Mouse (Mus musculus) small intestine, adult 10 weeks (tissue): Measurements from ENCODE around the gene Ccdc170. TPM values are rescaled to one million over a fixed set of nuclear protein-coding genes. Genes with fewer than 3 reads are reported as not detected.

ENCODE experiments used
- polyA plus RNA-seq: library from polyadenylated mRNA; stranded (reverse); fragments of 350-450 nt; fragmentation: Illumina TruSeq; extraction: RNeasy Lipid Tissue Mini Kit (QIAGEN cat#74804); gene quantifications from one replicate; pipeline ENCODE4 v1.2.3, GENCODE M21; 2014; ENCODE audit warnings: low replicate concordance

The Ccdc170 gene
- 0.19 TPM for polyA plus RNA-seq

DNA sequence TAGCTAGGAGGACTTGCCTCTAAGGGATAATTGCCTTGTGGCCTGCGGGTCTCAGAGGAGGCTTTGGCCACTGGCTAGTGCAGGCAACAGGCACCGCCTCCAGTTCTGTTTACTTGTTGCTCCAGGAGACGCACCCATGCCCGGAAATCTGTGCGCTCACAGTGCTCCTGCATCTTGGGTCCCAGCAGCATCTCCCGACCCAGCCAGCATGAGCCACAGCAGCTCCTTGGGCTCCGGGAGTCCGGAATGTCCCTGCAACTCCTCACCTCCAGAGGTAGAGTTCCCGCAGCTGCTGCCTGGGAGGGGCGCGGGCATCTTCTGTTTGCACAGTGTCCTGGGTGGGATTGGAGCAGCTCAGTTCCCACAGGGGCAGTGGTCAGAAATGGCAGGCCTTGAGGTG, at the start of gene Ccdc170:
Ccdc170 (plus strand) TSS at position 148 of the 400 bp plus-strand sequence.

DNA sequence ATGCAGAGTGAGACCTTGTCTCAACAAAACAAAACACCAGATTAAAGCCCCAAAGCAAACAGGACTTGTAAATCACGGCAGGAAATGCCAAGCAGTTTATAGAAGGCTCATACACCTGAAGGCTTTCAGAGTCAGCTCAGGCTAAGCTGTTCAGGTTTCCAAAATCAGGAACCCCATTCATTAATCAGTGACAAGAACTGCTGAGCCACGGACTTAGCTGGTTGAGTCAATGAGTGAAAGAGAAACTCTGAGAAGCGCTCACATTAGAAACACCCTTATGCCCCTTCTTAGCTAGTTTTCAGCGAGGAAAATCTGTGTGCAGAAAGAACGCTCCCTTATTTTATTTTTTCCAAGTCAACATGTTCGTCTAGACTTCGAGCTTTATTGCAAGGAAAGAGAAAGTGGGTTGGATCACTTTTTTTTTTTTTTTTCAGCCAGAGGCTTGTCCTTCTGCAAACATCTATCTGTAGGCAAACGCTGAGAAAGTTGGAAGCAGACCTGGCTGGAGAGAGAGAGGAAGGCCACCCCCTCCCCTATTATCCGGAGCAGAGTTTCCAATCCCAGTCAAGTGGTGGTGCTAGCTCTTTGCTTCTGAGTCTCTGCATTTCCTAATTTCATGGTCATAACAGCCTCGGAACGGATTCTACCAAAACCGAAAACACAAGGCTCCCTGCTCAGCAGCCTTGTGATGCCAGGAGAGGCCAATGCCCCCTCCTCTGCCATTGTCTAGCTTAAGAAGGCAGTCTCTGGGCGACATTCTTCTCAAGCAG, 129.3 kb downstream of the Ccdc170 start, which contains the start of gene Esr1:
Esr1 (plus strand) TSS at position 208 of the 770 bp plus-strand sequence.

Other genes with a start within 250 kb of the Ccdc170 start
- gene Akap12, start 216.1 kb upstream of the Ccdc170 start, polyA plus RNA-seq: 4.5 TPM
- 13.7 TPM for gene Zbtb2, start 94.4 kb upstream of the Ccdc170 start, polyA plus RNA-seq
- gene Rmnd1, start 50.1 kb upstream of the Ccdc170 start, polyA plus RNA-seq: 99.4 TPM
- gene Armt1, start 50.0 kb upstream of the Ccdc170 start, polyA plus RNA-seq: 69.1 TPM
- gene Esr1, start 129.1 kb downstream of the Ccdc170 start, polyA plus RNA-seq: 2.1 TPM